Mouse (Mus musculus) olfactory bulb, adult 2 months (tissue): ENCODE data around the gene Plppr3.

Experiments used
- CTCF ChIP-seq: fragments of 200-500 bp; IDR thresholded peaks from 2 replicates; pipeline ENCODE4 v1.5.1; 2012; ENCODE audit warnings: low read depth, mild to moderate bottlenecking, low read length, moderate library complexity; ENCODE audit not compliant: insufficient read depth
- POLR2A ChIP-seq: fragments of 200-500 bp; IDR thresholded peaks from 2 replicates; pipeline ENCODE4 v1.6.1; 2012; ENCODE audit warnings: mild to moderate bottlenecking, low read depth, low read length, moderate library complexity; ENCODE audit not compliant: insufficient read depth

- no peak for TF ChIP-seq CTCF
- no peak for TF ChIP-seq POLR2A
Observed at GRCm38 (mm10) chr10:79873313-79873712, 1.1 kb downstream of the Plppr3 start.
